Mouse (Mus musculus): Measurements from ENCODE around the gene Pigp.

DNA sequence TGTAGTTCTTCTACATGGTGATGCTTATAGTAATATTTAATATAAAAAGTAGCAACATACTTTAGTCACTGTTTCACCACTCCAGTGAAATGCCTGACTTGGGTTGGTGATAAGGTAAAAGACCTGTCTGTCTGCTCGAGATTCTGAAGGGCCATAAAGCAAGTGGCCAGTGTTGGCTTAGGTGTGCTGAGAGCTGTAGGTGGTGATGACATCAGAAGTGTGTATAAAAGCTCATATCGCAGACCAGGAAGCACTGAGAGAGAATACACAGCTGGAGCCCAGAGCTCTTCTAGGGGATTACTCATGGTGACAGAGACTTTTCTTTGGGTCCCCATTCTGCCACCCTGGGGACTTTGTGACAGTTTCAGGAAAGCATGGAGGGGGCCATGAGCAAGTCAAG lies 40.6 kb upstream of the Pigp start:
- TF ChIP-seq POLR2A (IDR thresholded peaks at IDR 0.05; ENCODE audit: borderline replicate concordance, low read depth, low read length) (no peak), CTCF (IDR thresholded peaks at IDR 0.05; ENCODE audit: low read depth, low read length) (no peak)

Measured in bone marrow macrophage, adult 2 months (primary cell).